Mouse (Mus musculus) adrenal gland, adult (tissue): ENCODE measurements around the gene Ddx39b.

ENCODE experiments used
- DNase-seq, 2 experiments: peaks; one replicate each; pipeline ENCODE4 v3.0.0; 2022 to 2023; ENCODE audit warnings: low spot score in 1 of 2; ENCODE audit not compliant: inconsistent age in 2 of 2

Gene Ddx39b

DNA sequence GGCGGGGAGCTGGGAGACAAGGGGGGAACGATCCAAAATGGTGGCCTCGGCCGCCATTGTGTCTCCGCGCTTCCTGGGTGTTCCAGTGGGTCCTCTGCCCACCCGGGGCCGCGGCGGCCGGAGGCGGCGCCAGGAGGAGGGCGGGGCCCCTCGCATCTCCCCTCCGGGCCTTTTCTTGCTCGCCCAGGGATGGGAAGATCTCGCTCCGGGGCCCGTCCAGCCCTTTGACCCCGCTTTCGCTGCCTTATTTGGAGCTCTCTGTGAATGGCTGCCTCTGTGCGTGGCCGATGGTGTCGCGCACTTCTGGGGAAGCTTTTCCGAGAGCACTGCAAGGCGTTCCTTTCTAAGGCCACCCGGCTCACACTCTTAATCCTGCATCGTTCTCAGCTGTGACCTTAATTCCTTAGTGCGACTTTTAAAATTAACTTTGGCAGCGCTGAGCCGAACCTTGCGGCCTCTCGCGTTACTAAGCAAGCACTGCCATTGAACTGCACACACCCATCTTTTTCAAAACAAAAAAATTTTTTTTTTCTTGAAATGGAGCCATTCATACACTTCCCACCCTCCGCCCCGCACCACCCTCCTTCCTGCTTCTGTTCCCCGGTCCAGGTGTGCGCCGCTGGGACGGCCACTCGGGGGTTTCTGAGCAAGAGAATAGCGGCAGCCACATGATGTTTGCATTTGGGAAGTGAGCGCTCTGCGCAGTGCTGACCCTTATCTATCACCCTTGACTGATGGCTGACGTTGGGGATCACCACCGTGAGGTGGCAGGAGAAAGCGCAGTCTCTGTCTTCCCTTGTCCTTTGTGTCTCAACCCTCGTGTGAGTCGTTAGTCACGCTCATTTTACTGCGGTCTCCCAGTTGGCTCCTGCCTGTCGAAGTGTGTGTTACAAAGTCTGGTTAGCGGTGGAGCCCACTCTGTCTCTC, 732 bp downstream of the Ddx39b start:
- DNase-seq: peak; percentile 78 to 90

GRCm38 (mm10) chr17:35243086-35243485, 1.5 kb downstream of the Ddx39b start:
- DNase-seq: peak; percentile 58 to 77

GRCm38 (mm10) chr17:35244999-35245398, 3.5 kb downstream of the Ddx39b start:
- no peak for DNase-seq

- peak; percentile 16 to 57 for DNase-seq
These were observed 4.4 kb downstream of the Ddx39b start for GRCm38 (mm10) chr17:35245731-35246623.

DNA sequence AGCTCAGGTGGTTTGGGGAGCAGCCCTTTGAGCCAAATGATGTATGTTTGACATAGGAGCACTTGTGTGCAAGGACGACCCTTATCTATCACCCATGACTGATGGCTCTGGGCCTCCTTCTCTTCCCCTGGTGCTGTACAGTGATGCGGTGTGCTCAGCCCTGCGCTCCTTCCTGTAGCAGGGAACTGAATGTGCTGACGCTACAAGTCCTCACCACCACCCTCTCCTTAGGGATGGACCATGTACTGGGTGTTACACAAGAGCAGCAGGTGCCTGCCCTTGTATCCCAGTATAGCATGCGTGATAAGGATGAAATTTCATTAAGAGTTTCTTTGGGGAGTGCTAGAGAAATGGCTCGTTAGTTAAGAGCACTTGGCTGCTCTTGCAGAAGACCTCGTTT, 5.6 kb downstream of the Ddx39b start:
- peak in 1 of 2 experiments; percentile 40 for DNase-seq

DNA sequence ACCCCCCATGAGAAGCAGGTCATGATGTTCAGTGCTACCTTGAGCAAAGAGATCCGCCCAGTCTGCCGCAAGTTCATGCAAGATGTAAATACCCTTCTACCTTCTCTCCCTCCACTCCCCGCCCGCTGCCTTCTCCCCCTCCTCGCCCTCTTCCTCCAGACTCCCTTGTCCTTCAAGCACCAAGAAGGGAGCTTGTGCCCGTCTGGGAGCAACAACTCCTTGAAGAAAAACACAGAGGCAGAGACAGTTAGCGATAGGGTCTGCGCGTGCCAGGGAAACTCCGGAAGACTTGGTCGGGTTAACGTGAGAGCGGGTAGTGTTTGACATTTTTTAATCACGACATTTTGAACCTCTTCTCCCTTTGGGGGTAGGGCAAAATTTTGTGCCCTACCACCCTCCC, 7.4 kb downstream of the Ddx39b start:
- peak in 1 of 2 experiments; percentile 32 for DNase-seq

DNA sequence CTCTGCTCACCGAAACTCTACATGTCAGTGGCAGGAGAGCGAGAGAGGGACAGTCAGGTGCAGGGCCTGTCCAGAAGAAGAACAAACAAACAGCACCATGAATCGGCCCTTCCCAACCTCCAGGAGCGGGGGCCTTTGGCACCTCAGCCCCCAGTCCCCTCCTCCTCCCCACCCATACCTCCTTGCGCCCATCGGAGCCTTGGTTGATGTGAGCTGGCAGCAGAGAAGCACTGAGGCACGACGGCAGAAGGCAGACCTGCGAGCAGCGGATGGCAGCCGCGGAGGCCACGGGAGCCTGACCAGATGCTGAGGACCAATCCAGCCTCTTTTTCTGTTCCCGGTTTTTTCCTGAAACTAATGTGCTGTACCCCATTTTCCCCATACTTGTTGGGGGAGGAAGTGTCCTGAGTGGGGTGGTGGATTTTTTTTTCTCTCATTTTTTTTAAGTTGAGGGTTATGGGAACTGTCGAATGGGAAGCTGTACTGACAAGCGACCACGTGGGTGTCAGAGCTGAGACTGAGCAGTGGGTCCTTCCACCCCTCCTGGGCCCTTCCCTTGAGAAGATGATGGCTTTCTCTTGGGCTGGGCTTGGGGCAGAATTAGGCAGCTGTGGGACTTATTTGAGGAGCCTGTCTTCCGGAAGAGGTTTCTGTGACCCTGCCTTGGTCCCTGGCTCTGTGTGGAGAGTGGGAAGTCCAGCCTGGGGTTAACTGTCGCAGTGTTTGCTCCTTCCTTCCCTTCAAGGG, 8.1 kb downstream of the Ddx39b start:
- DNase-seq: peak in 1 of 2 experiments; percentile 43

- peak; percentile 13 to 58 for DNase-seq
These were observed 9.0 kb downstream of the Ddx39b start for GRCm38 (mm10) chr17:35250348-35251120.

GRCm38 (mm10) chr17:35251162-35251719, 9.7 kb downstream of the Ddx39b start:
- DNase-seq: peak; percentile 27 to 55

DNA sequence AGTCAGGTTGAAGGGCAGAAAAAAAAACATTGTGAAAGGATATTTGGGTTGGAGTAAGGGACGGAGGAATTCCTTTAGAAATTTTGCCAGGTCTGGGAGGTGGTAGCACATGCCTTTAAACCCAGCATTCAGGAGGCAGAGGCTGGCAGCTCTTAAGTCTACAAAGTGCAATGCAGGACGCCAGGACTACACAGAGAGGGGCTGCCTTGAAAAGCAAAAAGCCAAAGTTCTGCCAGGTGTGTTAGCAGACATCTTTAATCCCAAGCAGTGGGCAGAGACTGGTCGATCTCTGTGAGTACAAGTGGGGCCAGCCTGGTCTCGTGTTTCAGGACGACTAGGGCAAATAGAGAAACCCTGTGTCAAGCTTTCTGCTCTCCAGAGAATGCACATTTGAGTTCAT, 10.4 kb downstream of the Ddx39b start:
- peak; percentile 9 to 49 for DNase-seq

- peak; percentile 38 to 73 for DNase-seq
These were observed 11.2 kb downstream of the Ddx39b start for GRCm38 (mm10) chr17:35252619-35253292.

GRCm38 (mm10) chr17:35253293-35254093, 11.9 kb downstream of the Ddx39b start:
- peak; percentile 21 to 56 for DNase-seq

DNA sequence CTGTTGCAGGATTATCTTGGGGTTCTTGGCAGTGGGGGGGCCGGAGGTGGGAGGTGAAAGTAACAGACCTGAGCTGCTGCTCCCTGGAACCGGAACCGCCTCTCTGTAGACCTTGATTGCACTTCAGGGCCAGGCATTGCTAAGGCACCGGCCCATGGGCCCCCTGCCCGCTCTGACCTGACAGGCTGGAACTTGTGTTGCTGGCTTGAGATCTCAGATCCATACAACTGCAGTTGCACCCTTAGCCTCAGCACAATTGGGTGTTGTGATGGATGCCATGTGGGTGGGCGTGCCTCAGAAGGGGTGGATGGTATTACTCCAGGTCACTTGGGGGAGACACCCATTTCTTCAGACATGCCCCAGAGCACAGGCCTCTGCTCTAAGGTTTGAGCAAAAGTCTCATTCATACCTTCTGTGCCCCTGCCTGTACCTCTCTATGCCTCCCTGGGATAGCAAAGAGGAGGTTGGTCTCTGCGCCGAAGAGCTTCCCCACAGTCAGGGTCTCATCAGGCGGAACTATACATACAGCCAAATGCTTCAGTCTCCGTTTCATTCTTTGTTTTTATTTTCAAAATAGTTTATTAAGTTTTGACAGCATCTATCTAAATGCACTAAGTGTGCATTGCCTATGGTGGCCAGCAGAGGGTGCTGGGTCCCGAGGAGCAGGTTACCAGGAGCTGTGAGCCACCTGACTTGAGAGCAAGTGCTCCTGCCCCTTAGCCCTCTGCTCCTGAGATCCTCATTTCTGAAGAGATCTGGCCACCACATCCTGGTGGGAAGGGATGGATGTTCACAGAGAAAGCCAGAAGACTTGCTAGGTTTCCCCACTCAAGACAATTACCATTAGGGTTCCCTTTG, 12.9 kb downstream of the Ddx39b start:
- peak; percentile 65 to 87 for DNase-seq

- peak; percentile 22 to 36 for DNase-seq
These were observed 13.8 kb downstream of the Ddx39b start for GRCm38 (mm10) chr17:35255301-35255700.

DNA sequence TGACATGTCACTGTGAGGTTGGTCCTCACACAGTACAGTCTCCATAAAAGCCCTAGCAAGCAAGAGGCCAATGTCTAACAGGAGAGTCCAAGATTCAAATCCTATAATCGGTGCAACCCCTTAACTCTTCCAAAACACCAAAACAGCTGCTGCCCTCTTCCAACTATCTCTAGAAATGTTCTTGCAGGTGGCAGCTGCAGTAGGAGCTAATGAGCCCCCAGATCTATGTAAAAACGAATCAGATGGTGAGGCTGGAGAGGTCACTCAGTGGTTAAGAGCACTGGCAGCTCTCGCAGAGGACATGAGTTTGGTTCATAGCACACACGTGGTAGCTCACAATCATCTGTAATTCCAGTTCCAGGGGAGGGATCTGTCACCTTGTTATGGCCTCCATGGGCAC, 14.2 kb downstream of the Ddx39b start:
- no peak for DNase-seq

- peak in 1 of 2 experiments; percentile 35 for DNase-seq
These were observed 15.8 kb downstream of the Ddx39b start for GRCm38 (mm10) chr17:35257378-35257777.

GRCm38 (mm10) chr17:35257824-35258491, 16.4 kb downstream of the Ddx39b start:
- peak; percentile 94 to 99 for DNase-seq
